Mouse (Mus musculus): ENCODE measurements at regions not wholly inside any gene's neighbourhood (a gene's known extent, or its start where the extent isn't known, plus 50 kb on each side); places are given as distances from the start of the nearest gene placed in this dataset.

GRCm38 (mm10) chr8:103391359-103391758, 605.9 kb upstream of the Cdh11 start:
- Histone ChIP-seq H3K27me3 (ENCODE audit: control insufficient read depth, insufficient read depth, low read length) (no peaks in the 10 kb centered on the region), H3K4me1 (ENCODE audit: control insufficient read depth, insufficient read depth, low read length) (no peaks in the 10 kb centered on the region), H3K4me3 (ENCODE audit: control insufficient read depth, low read depth, low read length) (no peak overlapping the region), H3K27ac (ENCODE audit: control insufficient read depth, insufficient read depth, low read depth, low read length) (no peak overlapping the region), H3K36me3 (ENCODE audit: control insufficient read depth, insufficient read depth, low read length) (no peaks in the 10 kb centered on the region)
- TF ChIP-seq CTCF (IDR thresholded peaks at IDR 0.05; ENCODE audit: control insufficient read depth, insufficient read depth, insufficient replicate concordance, low read depth, low read length) (no peak), POLR2A (IDR thresholded peaks at IDR 0.05; ENCODE audit: control insufficient read depth, low read depth, low read length) (no peak)

GRCm38 (mm10) chr8:103395316-103395715, 609.9 kb upstream of the Cdh11 start:
- H3K27ac ChIP-seq (ENCODE audit: control insufficient read depth, insufficient read depth, low read depth, low read length), result no peak overlapping the region
- no peaks in the 10 kb centered on the region for H3K36me3 ChIP-seq (ENCODE audit: control insufficient read depth, insufficient read depth, low read length)
- TF ChIP-seq CTCF (IDR thresholded peaks at IDR 0.05; ENCODE audit: control insufficient read depth, insufficient read depth, insufficient replicate concordance, low read depth, low read length), result no peak
- TF ChIP-seq POLR2A (IDR thresholded peaks at IDR 0.05; ENCODE audit: control insufficient read depth, low read depth, low read length), result no peak
- no peak overlapping the region for H3K4me3 ChIP-seq (ENCODE audit: control insufficient read depth, low read depth, low read length)
- H3K4me1 ChIP-seq (ENCODE audit: control insufficient read depth, insufficient read depth, low read length), result no peaks in the 10 kb centered on the region
- no peaks in the 10 kb centered on the region for H3K27me3 ChIP-seq (ENCODE audit: control insufficient read depth, insufficient read depth, low read length)

- Histone ChIP-seq H3K4me1 (ENCODE audit: control insufficient read depth, insufficient read depth, low read length) (no peaks in the 10 kb centered on the region), H3K27ac (ENCODE audit: control insufficient read depth, insufficient read depth, low read depth, low read length) (no peak overlapping the region), H3K36me3 (ENCODE audit: control insufficient read depth, insufficient read depth, low read length) (no peaks in the 10 kb centered on the region), H3K4me3 (ENCODE audit: control insufficient read depth, low read depth, low read length) (no peak overlapping the region), H3K27me3 (ENCODE audit: control insufficient read depth, insufficient read depth, low read length) (no peaks in the 10 kb centered on the region)
- TF ChIP-seq POLR2A (IDR thresholded peaks at IDR 0.05; ENCODE audit: control insufficient read depth, low read depth, low read length), result no peak
- no peak for TF ChIP-seq CTCF (IDR thresholded peaks at IDR 0.05; ENCODE audit: control insufficient read depth, insufficient read depth, insufficient replicate concordance, low read depth, low read length)
Observed at GRCm38 (mm10) chr8:103398179-103398578, 612.7 kb upstream of the Cdh11 start.

- TF ChIP-seq CTCF (IDR thresholded peaks at IDR 0.05; ENCODE audit: control insufficient read depth, insufficient read depth, insufficient replicate concordance, low read depth, low read length) (no peak), POLR2A (IDR thresholded peaks at IDR 0.05; ENCODE audit: control insufficient read depth, low read depth, low read length) (no peak)
- H3K27me3 ChIP-seq (ENCODE audit: control insufficient read depth, insufficient read depth, low read length), result no peaks in the 10 kb centered on the region
- H3K4me3 ChIP-seq (ENCODE audit: control insufficient read depth, low read depth, low read length), result no peak overlapping the region
- H3K27ac ChIP-seq (ENCODE audit: control insufficient read depth, insufficient read depth, low read depth, low read length), result no peak overlapping the region
- no peaks in the 10 kb centered on the region for H3K36me3 ChIP-seq (ENCODE audit: control insufficient read depth, insufficient read depth, low read length)
- H3K4me1 ChIP-seq (ENCODE audit: control insufficient read depth, insufficient read depth, low read length), result no peaks in the 10 kb centered on the region
Observed at GRCm38 (mm10) chr8:103399466-103399865, 614.0 kb upstream of the Cdh11 start.

- no peaks in the 10 kb centered on the region for H3K4me1 ChIP-seq (ENCODE audit: control insufficient read depth, insufficient read depth, low read length)
- no peaks in the 10 kb centered on the region for H3K36me3 ChIP-seq (ENCODE audit: control insufficient read depth, insufficient read depth, low read length)
- no peaks in the 10 kb centered on the region for H3K27me3 ChIP-seq (ENCODE audit: control insufficient read depth, insufficient read depth, low read length)
- no peak overlapping the region for H3K27ac ChIP-seq (ENCODE audit: control insufficient read depth, insufficient read depth, low read depth, low read length)
- TF ChIP-seq CTCF (IDR thresholded peaks at IDR 0.05; ENCODE audit: control insufficient read depth, insufficient read depth, insufficient replicate concordance, low read depth, low read length), result no peak
- TF ChIP-seq POLR2A (IDR thresholded peaks at IDR 0.05; ENCODE audit: control insufficient read depth, low read depth, low read length), result no peak
- H3K4me3 ChIP-seq (ENCODE audit: control insufficient read depth, low read depth, low read length), result no peak overlapping the region
Observed at GRCm38 (mm10) chr8:103400143-103400542, 614.7 kb upstream of the Cdh11 start.

GRCm38 (mm10) chr8:103402731-103403130, 617.3 kb upstream of the Cdh11 start:
- Histone ChIP-seq H3K4me3 (ENCODE audit: control insufficient read depth, low read depth, low read length) (no peak overlapping the region), H3K27ac (ENCODE audit: control insufficient read depth, insufficient read depth, low read depth, low read length) (no peak overlapping the region), H3K27me3 (ENCODE audit: control insufficient read depth, insufficient read depth, low read length) (no peaks in the 10 kb centered on the region), H3K4me1 (ENCODE audit: control insufficient read depth, insufficient read depth, low read length) (0 out of 2 replicates have a peak, but pooled peaks cover 2% of the 10 kb centered on the region), H3K36me3 (ENCODE audit: control insufficient read depth, insufficient read depth, low read length) (no peaks in the 10 kb centered on the region)
- TF ChIP-seq CTCF (IDR thresholded peaks at IDR 0.05; ENCODE audit: control insufficient read depth, insufficient read depth, insufficient replicate concordance, low read depth, low read length) (no peak), POLR2A (IDR thresholded peaks at IDR 0.05; ENCODE audit: control insufficient read depth, low read depth, low read length) (no peak)

GRCm38 (mm10) chr8:103403826-103404225, 618.4 kb upstream of the Cdh11 start:
- no peak overlapping the region for H3K27ac ChIP-seq (ENCODE audit: control insufficient read depth, insufficient read depth, low read depth, low read length)
- 0 out of 2 replicates have a peak, but pooled peaks cover 2% of the 10 kb centered on the region for H3K4me1 ChIP-seq (ENCODE audit: control insufficient read depth, insufficient read depth, low read length)
- H3K4me3 ChIP-seq (ENCODE audit: control insufficient read depth, low read depth, low read length), result no peak overlapping the region
- TF ChIP-seq POLR2A (IDR thresholded peaks at IDR 0.05; ENCODE audit: control insufficient read depth, low read depth, low read length) (no peak), CTCF (IDR thresholded peaks at IDR 0.05; ENCODE audit: control insufficient read depth, insufficient read depth, insufficient replicate concordance, low read depth, low read length) (no peak)
- no peaks in the 10 kb centered on the region for H3K36me3 ChIP-seq (ENCODE audit: control insufficient read depth, insufficient read depth, low read length)
- no peaks in the 10 kb centered on the region for H3K27me3 ChIP-seq (ENCODE audit: control insufficient read depth, insufficient read depth, low read length)

GRCm38 (mm10) chr8:103405787-103406186, 620.3 kb upstream of the Cdh11 start:
- H3K36me3 ChIP-seq (ENCODE audit: control insufficient read depth, insufficient read depth, low read length), result no peaks in the 10 kb centered on the region
- H3K27me3 ChIP-seq (ENCODE audit: control insufficient read depth, insufficient read depth, low read length), result no peaks in the 10 kb centered on the region
- no peak for TF ChIP-seq POLR2A (IDR thresholded peaks at IDR 0.05; ENCODE audit: control insufficient read depth, low read depth, low read length)
- TF ChIP-seq CTCF (IDR thresholded peaks at IDR 0.05; ENCODE audit: control insufficient read depth, insufficient read depth, insufficient replicate concordance, low read depth, low read length), result no peak
- H3K27ac ChIP-seq (ENCODE audit: control insufficient read depth, insufficient read depth, low read depth, low read length), result no peak overlapping the region
- H3K4me1 ChIP-seq (ENCODE audit: control insufficient read depth, insufficient read depth, low read length), result 0 out of 2 replicates have a peak, but pooled peaks cover 2% of the 10 kb centered on the region
- no peak overlapping the region for H3K4me3 ChIP-seq (ENCODE audit: control insufficient read depth, low read depth, low read length)

Measured in testis, adult 2 months (tissue).